Mouse (Mus musculus): ENCODE results near the gene Mlph. TPM values are rescaled to one million over a fixed set of nuclear protein-coding genes. Genes with fewer than 3 reads are reported as not detected.
A peak's percentile ranks its signal among the peaks of the same experiment; 100 is the strongest.

The Mlph gene
- total RNA-seq, 2 experiments from 2014 or later = not detected

DNA sequence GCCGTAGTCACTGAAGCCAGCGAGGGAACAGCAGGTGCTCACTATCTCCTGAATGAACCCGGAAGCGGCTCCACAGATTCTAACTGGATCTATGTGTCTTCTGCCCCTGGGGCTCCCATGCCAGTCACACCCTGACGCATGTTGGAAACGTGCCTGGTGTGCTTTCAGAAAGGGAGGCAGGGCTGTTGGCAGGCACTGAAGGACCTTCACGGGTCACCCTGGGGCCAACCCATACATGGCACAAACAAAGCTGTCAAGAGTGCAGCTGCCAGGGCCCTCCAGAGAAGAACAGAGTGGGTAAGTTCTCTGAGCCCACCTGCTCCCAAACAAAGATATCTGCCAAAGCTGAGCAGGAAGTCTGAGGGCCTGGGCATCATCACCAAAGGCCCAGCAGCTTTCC is 52.7 kb downstream of the Mlph start:
- ATAC-seq (ENCODE audit: poor library complexity, severe bottlenecking) = no peak

DNA sequence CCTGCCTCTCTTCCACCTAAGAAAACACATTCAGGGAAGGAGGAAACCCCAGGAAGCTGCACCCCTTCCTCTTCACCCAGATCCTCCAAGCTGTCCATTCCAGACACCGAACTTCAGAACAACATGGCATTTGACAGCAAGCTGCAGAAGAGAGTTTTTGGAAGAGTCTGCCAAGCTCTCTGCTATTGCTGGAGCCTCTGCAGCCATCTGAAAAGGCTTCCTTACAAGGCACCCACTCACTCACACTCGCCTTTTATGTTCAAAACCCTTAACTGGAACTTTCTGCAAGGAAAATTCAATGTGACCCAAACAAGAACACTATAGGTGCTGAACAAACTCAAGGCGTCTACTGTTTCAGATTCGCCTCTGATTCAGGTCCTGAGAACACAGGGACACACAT is 53.8 kb downstream of the Mlph start:
- ATAC-seq (ENCODE audit: poor library complexity, severe bottlenecking) = no peak

- no peak for ATAC-seq (ENCODE audit: poor library complexity, severe bottlenecking)
These were observed 54.5 kb downstream of the Mlph start, which contains the start of gene Rab17 for GRCm38 (mm10) chr1:90969347-90969784. TSS of gene Rab17 (minus strand) at chr1:90969661.

GRCm38 (mm10) chr1:90969881-90970390 is 55.1 kb downstream of the Mlph start:
- ATAC-seq (ENCODE audit: poor library complexity, severe bottlenecking) = no peak

GRCm38 (mm10) chr1:90972911-90973573 is 58.2 kb downstream of the Mlph start:
- ATAC-seq (ENCODE audit: poor library complexity, severe bottlenecking) = peak; percentile 87

DNA sequence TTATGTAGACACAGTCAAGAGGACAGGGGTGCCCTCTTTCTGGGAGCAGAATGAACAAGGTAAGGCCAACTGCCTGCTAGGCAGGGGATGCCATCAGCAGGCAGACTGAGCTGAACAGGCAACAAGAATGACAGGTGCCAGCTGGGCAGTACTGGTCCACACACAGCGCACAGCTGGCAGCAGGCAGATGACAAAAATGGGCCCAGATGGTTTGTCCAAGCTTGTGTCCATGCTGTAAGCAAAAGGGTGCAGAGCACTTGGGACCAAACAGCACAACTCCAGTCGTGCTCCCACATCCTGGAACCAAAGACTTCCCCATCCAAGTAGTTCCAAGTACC is 58.7 kb downstream of the Mlph start:
- ATAC-seq (ENCODE audit: poor library complexity, severe bottlenecking) = peak; percentile 15; the same call in 1 of the 2 replicates

- peak; percentile 93 for ATAC-seq (ENCODE audit: poor library complexity, severe bottlenecking)
These were observed 60.2 kb downstream of the Mlph start for GRCm38 (mm10) chr1:90974906-90975649.

- no peak for ATAC-seq (ENCODE audit: poor library complexity, severe bottlenecking)
These were observed 61.1 kb downstream of the Mlph start for GRCm38 (mm10) chr1:90975960-90976359.

GRCm38 (mm10) chr1:90980638-90981330 is 65.9 kb downstream of the Mlph start:
- ATAC-seq (ENCODE audit: poor library complexity, severe bottlenecking) = no peak

DNA sequence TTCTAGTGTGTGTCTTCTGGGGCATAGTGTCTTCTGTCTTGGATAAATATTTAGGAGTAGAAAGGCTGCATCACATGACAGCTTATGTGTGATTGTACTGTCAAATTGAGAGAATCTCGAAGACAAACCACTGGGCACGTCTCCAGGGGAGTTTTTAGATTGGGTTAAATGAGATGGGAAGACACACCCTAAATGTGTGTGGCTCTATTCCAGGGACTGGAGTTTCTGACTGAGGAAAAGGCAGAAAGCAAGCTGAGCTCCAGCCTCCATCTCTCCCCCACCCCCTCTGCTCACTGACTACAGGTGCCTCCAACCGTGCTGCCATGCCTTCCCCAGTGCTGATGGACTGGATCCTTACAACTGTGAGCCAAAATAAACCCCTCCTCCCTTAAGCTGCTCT is 66.5 kb downstream of the Mlph start:
- ATAC-seq (ENCODE audit: poor library complexity, severe bottlenecking) = no peak

DNA sequence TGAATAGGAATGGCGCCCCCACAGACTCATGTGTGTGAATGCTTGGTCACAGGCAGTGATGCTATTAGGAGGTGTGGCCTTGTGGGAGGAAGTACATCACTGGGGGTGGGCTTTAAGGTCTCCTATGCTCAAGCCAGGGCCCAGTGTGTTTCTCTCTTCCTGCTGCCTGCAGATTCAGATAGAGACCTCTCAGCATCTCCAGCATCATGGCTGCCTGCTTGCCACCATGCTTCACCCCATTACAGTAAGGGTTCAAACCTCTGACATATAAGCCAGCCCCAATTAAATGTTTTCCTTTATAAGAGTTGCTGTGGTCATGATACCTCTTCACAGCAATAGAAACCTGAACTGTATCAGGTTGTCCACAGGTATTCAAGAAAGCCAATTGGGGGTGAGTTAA is 81.0 kb downstream of the Mlph start:
- ATAC-seq (ENCODE audit: poor library complexity, severe bottlenecking) = no peak

- no peak for ATAC-seq (ENCODE audit: poor library complexity, severe bottlenecking)
These were observed 82.3 kb downstream of the Mlph start for GRCm38 (mm10) chr1:90997136-90997535.

DNA sequence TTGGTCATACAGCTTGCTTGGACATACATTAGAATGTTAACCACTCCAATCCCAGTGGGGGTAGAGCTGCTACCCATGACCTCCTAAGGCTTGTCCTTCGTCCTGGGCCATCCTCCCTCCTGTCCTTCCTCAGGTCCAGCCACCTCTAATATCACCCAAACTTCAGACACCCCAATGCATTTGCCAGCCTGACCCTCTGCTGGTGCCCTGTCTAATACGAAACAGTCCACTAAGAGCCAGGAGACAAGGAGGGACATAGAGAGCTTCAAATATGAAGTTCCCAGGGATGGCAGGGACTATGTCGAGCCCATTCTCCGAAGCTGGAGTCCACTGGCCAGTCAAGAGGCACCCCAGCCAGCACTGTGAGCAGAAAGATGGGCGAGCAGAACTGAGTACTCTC is 82.8 kb downstream of the Mlph start:
- ATAC-seq (ENCODE audit: poor library complexity, severe bottlenecking) = no peak

- ATAC-seq (ENCODE audit: poor library complexity, severe bottlenecking) = peak; percentile 65
These were observed 83.5 kb downstream of the Mlph start, which contains the start of gene Lrrfip1 for GRCm38 (mm10) chr1:90998268-90998890. TSS of gene Lrrfip1 (plus strand) at chr1:90998737.

GRCm38 (mm10) chr1:90998891-90999611 is 84.2 kb downstream of the Mlph start:
- no peak for ATAC-seq (ENCODE audit: poor library complexity, severe bottlenecking)

GRCm38 (mm10) chr1:90999911-91000601 is 85.2 kb downstream of the Mlph start:
- ATAC-seq (ENCODE audit: poor library complexity, severe bottlenecking) = no peak

Data from megakaryocyte, adult 5-6 weeks (primary cell).